Mouse (Mus musculus) limb, embryonic 14.5 days (tissue): Measurements from ENCODE around the gene Tmcc3. TPM values are rescaled to one million over a fixed set of nuclear protein-coding genes. Genes with fewer than 3 reads are reported as not detected.

Source experiments
- ATAC-seq: fragments of 200-750 bp; cut with Nextera tagmentation; 2 replicates; pipeline ENCODE4 v1.8.0; 2017; ENCODE audit warnings: low read depth, moderate number of reproducible peaks, moderate TSS enrichment; ENCODE audit not compliant: low FRiP score
- DNase-seq: peaks from one replicate; pipeline ENCODE4 v3.0.0-alpha.2; 2015; ENCODE audit warnings: low spot score
- H3K27ac ChIP-seq: fragments of 300-500 bp; sonication (generic); replicated peaks from 2 replicates; pipeline ENCODE4 v1.5.1; 2014; ENCODE audit warnings: low read depth, mild to moderate bottlenecking, low read length, moderate library complexity, mixed read lengths
- H3K27me3 ChIP-seq: fragments of 300-500 bp; sonication (generic); 2 replicates; pipeline ENCODE4 v1.6.1; 2014; ENCODE audit warnings: low read length, mixed read lengths; ENCODE audit not compliant: control insufficient read depth, insufficient read depth
- H3K36me3 ChIP-seq: fragments of 300-500 bp; sonication (generic); 2 replicates; pipeline ENCODE4 v1.6.1; 2014; ENCODE audit warnings: mild to moderate bottlenecking, low read length, moderate library complexity, mixed read lengths; ENCODE audit not compliant: control insufficient read depth, insufficient read depth
- H3K4me1 ChIP-seq: fragments of 300-500 bp; sonication (generic); 2 replicates; pipeline ENCODE4 v1.6.1; 2014; ENCODE audit warnings: antibody characterized with exemption, low read length, mixed read lengths; ENCODE audit not compliant: control insufficient read depth, insufficient read depth
- H3K4me2 ChIP-seq: fragments of 300-500 bp; sonication (generic); replicated peaks from 2 replicates; pipeline ENCODE4 v1.6.1; 2014; ENCODE audit warnings: low read depth, mild to moderate bottlenecking, low read length, moderate library complexity; ENCODE audit not compliant: severe bottlenecking
- H3K4me3 ChIP-seq: fragments of 300-500 bp; sonication (generic); replicated peaks from 2 replicates; pipeline ENCODE4 v1.5.1; 2014; ENCODE audit warnings: low read length
- H3K9ac ChIP-seq: fragments of 300-500 bp; sonication (generic); 2 replicates; pipeline ENCODE4 v1.6.1; 2014; ENCODE audit warnings: mild to moderate bottlenecking, low read depth, low read length, moderate library complexity; ENCODE audit not compliant: severe bottlenecking
- H3K9me3 ChIP-seq: fragments of 300-500 bp; sonication (generic); 2 replicates; pipeline ENCODE4 v1.6.1; 2016; ENCODE audit warnings: low read length; ENCODE audit not compliant: control insufficient read depth
- POLR2A ChIP-seq: fragments of 200-500 bp; IDR thresholded peaks from 2 replicates; pipeline ENCODE4 v1.8.0; 2012; ENCODE audit warnings: inconsistent platforms, mild to moderate bottlenecking, moderate library complexity, borderline replicate concordance; ENCODE audit not compliant: insufficient read depth, insufficient read length; ENCODE audit errors: extremely low read depth
- WGBS: fragments of 180-500 bp; shearing (Covaris S2); extraction: QIAGEN DNeasy Blood & Tissue Kit; methylation state at CpG from one replicate; pipeline ENCODE4 v1.1.7; 2014; 5-methylcytosine and 5-hydroxymethylcytosine counted together
- polyA plus RNA-seq, 2 experiments: library from polyadenylated mRNA; depleted of rRNA in 1 of 2; stranded (reverse) in 1 of 2; unstranded in 1 of 2; fragments of >200 nt; fragmentation: Nextera tagmentation in 1 of 2; extraction: Ambion mirVana in 1 of 2; gene quantifications; 2 replicates each; pipeline versions ENCODE4 v1.2.1 to v1.2.3; 2012 to 2014

The Tmcc3 gene
- polyA plus RNA-seq, 2 experiments, result 10.5 to 18.2 TPM

- H3K27ac ChIP-seq, result no peak overlapping the region
These were observed 211.5 kb downstream of the Tmcc3 start for GRCm38 (mm10) chr10:94523297-94523696.

GRCm38 (mm10) chr10:94523711-94524156 lies 212.0 kb downstream of the Tmcc3 start:
- no peak overlapping the region for H3K4me3 ChIP-seq
- H3K9ac ChIP-seq, result no peak overlapping the region
- peak; percentile 74; the same call in 1 of the 2 replicates for ATAC-seq
- H3K36me3 ChIP-seq, result no peaks in the 10 kb centered on the region
- peak overlapping the region; percentile 21; the same call in 1 of the 2 replicates for H3K4me2 ChIP-seq
- H3K27me3 ChIP-seq, result no peaks in the 10 kb centered on the region
- no peak for TF ChIP-seq POLR2A
- DNase-seq, result peak; percentile 81
- WGBS, result 3% methylated on average over 18 of the region's 18 CpGs
- H3K9me3 ChIP-seq, result no peaks in the 10 kb centered on the region
- H3K27ac ChIP-seq, result no peak overlapping the region
- peaks cover 33% of the 10 kb centered on the region for H3K4me1 ChIP-seq

More at GRCm38 (mm10) chr10:94523297-94523696, 211.5 kb downstream of the Tmcc3 start:
- 68% methylated on average over 8 of the region's 8 CpGs for WGBS
- H3K36me3 ChIP-seq, result no peaks in the 10 kb centered on the region
- H3K4me2 ChIP-seq, result peak overlapping the region; percentile 21; the same call in 1 of the 2 replicates
- 0 out of 2 replicates have a peak, but pooled peaks have one; percentile 7 for ATAC-seq
- no peaks in the 10 kb centered on the region for H3K9me3 ChIP-seq
- DNase-seq, result no peak
- H3K27me3 ChIP-seq, result no peaks in the 10 kb centered on the region
- no peak overlapping the region for H3K9ac ChIP-seq
- H3K4me3 ChIP-seq, result no peak overlapping the region
- H3K4me1 ChIP-seq, result peaks cover 33% of the 10 kb centered on the region
- no peak for TF ChIP-seq POLR2A

- H3K4me3 ChIP-seq, result no peak overlapping the region
- no peak overlapping the region for H3K4me2 ChIP-seq
- ATAC-seq, result no peak
- 60% methylated on average over 6 of the region's 6 CpGs for WGBS
- H3K9ac ChIP-seq, result no peak overlapping the region
- peaks cover 33% of the 10 kb centered on the region for H3K4me1 ChIP-seq
- H3K27me3 ChIP-seq, result no peaks in the 10 kb centered on the region
- H3K27ac ChIP-seq, result no peak overlapping the region
- TF ChIP-seq POLR2A, result no peak
- no peaks in the 10 kb centered on the region for H3K36me3 ChIP-seq
- DNase-seq, result no peak
- no peaks in the 10 kb centered on the region for H3K9me3 ChIP-seq
These were observed 213.2 kb downstream of the Tmcc3 start for GRCm38 (mm10) chr10:94524966-94525365.

GRCm38 (mm10) chr10:94525784-94526183 lies 214.0 kb downstream of the Tmcc3 start:
- WGBS, result 84% methylated on average over 7 of the region's 7 CpGs
- no peak for TF ChIP-seq POLR2A
- no peak overlapping the region for H3K4me2 ChIP-seq
- no peaks in the 10 kb centered on the region for H3K36me3 ChIP-seq
- H3K9me3 ChIP-seq, result no peaks in the 10 kb centered on the region
- ATAC-seq (no peak), DNase-seq (no peak)
- no peak overlapping the region for H3K9ac ChIP-seq
- no peak overlapping the region for H3K27ac ChIP-seq
- H3K4me3 ChIP-seq, result no peak overlapping the region
- H3K27me3 ChIP-seq, result no peaks in the 10 kb centered on the region
- peaks cover 31% of the 10 kb centered on the region for H3K4me1 ChIP-seq

GRCm38 (mm10) chr10:94526834-94527233 lies 215.1 kb downstream of the Tmcc3 start:
- no peak overlapping the region for H3K9ac ChIP-seq
- no peaks in the 10 kb centered on the region for H3K9me3 ChIP-seq
- H3K4me1 ChIP-seq, result peaks cover 20% of the 10 kb centered on the region
- no peak overlapping the region for H3K27ac ChIP-seq
- H3K27me3 ChIP-seq, result no peaks in the 10 kb centered on the region
- no peak overlapping the region for H3K4me3 ChIP-seq
- ATAC-seq, result no peak
- H3K4me2 ChIP-seq, result no peak overlapping the region
- WGBS, result 85% methylated on average over 8 of the region's 8 CpGs
- no peaks in the 10 kb centered on the region for H3K36me3 ChIP-seq
- no peak for DNase-seq
- TF ChIP-seq POLR2A, result no peak
